Mouse (Mus musculus): ENCODE measurements around the gene Galk1.

Galk1 gene

GRCm38 (mm10) chr11:115982472-115982871 lies 30.0 kb downstream of the Galk1 start:
- no peak for DNase-seq (ENCODE audit: low spot score in 2 of 2)

- no peak for DNase-seq (ENCODE audit: low spot score in 2 of 2)
Measured at GRCm38 (mm10) chr11:115975544-115975943, 37.0 kb downstream of the Galk1 start.

- no peak for DNase-seq (ENCODE audit: low spot score in 2 of 2)
Measured at GRCm38 (mm10) chr11:115975083-115975420, 37.5 kb downstream of the Galk1 start.

DNA sequence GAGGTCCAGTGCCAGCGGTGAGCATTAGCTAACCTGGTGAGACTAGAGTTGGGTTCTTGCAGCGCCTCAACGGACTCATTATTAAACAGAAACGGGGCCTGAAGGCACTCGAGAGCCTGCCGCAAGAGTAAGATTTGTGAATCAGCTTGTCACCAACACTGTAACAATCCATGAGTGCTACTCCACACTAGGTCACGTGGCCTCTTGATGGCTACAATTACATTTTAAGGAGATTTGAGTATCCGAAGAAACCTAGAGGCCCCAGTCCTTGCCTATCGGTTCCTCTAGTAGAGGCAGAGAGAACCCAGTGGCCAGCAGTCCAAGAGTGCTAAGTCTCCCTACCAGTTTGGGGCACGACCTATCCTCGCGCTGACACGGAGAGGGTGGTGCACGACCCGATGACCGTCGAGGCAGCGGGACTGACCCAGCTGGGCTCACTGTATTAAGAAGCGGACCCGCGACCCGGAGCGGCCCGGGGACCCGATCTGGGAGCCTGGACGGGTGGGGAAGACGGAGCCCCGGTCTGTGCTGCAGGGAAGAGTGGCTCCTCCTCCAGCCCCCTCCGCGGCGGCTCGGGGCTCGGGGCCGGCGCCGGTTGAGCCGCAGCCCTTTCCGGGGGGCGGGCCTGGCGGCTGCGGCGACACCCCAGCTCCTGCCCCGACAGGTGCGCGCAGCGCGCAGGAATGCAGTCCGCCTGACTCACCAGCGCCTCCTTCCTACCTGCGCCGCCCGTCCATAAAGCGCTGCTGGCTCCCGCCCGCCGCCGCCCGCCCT lies 38.0 kb downstream of the Galk1 start, which contains the start of gene Itgb4:
Itgb4 (plus strand) TSS at position 401 of the 774 bp plus-strand sequence.
- DNase-seq (ENCODE audit: low spot score in 2 of 2) = peak; percentile 37 to 61

DNA sequence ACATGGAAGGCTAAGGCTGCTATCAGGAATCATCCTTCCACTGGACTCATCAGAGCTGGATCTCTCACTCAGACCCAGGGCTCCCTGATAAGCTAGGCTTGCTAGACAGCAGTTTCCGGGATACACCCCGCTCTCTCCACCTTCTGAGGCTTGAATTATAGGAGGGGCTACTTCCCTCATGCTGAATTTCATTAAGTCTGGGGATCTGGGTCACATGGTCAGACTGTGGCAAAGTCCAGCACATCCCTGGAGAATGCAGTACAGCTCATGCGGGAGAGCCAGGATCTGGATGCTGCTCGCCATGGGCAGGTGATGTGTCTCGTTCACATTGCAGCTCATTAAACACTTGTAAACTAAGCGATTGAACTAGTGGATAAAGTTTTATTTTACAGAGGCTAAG lies 41.5 kb downstream of the Galk1 start:
- no peak for DNase-seq (ENCODE audit: low spot score in 2 of 2)

GRCm38 (mm10) chr11:115970006-115970673 lies 42.4 kb downstream of the Galk1 start:
- DNase-seq (ENCODE audit: low spot score in 2 of 2) = no peak

- peak; percentile 14 to 31 for DNase-seq (ENCODE audit: low spot score in 2 of 2)
Measured at GRCm38 (mm10) chr11:115968731-115969405, 43.7 kb downstream of the Galk1 start.

DNA sequence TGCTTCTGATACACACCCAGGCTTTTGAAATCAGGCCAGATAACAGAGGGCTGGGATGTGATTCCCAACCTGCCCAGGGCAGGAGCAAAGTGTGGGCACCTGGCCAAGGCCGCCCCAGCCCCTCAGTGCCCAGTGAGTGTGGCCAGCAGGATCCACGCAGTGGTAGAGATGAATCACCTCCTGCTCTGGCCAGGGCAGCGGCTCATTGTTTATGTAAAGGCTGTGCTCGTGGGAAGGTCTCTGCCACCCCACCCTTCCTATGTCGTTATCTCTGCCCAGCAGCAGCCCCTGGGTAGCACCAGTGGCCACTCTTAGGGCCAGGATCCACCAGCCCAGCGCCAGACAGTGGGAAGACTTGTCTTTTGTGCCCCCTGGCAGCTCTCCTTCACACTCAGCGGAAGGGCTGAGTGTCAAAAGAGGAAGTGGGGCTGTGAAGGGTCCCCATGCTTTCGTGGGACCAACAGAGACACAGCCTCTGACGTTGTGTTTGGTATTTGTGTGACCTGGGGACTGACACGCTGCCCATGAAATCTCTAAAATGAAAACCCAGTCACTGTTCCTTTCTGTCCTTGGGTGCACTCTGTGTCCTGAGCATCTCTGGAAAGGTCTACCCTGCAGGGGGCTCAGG lies 47.4 kb downstream of the Galk1 start:
- DNase-seq (ENCODE audit: low spot score in 2 of 2) = peak; percentile 12 to 25

DNA sequence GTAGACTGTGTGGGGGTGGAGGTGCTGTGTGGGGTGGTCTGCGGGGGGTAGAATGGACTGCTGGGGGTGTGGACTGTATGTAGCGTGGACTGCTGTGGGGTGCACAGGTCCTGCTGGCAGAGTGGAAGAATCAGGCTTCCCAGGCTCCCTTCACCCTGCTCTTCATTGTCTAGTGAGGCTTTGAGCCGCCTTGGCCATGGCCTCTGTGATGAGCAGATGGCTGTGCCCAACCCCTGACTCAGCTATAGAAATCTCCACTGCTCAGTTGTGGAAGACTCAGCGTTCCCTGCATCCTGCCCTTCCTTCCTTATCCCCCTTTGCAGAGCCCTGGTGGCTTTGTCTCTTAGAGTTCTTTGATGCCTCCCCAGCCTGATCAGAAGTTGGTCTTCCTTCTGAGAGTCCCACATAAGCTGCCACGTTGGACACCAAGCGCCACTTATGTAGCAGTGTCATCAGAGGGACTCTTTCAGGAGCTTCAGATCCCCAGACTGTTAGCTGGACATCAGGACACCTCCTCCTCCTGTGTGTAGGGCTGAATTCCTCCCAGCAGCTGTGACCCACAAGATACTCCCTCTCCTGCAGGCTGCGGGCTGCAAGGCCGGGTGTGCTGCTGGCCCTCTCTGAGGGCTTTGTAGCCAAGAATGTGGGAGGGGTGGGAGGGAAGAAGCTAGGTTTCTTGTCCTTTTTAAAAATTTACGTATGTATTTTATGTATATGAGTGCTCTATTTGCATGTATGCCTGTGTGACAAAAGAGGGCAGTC lies 49.7 kb downstream of the Galk1 start:
- no peak for DNase-seq (ENCODE audit: low spot score in 2 of 2)

DNA sequence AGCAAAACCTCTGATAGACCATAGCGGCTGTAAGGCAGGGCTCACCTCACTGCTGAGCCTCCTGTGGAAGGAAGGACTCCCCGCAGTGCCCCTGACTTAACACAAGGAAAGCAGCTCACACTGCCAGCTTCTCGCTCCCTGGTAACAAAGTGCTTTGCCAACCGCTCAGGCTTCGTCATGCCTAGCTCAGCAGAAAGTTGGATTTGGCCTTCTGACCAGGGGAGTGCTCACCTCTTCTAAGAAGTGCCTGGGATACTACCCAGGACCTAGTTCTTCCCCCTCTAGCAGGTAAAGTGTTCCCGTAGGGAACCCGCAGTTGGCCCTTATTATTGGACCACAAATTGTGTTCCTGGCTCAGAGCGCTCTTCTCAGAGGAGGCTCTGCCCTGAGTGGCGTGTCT lies 53.5 kb downstream of the Galk1 start:
- no peak for DNase-seq (ENCODE audit: low spot score in 2 of 2)

All from spleen, postnatal 36 days (tissue).